Mouse (Mus musculus) gastrocnemius, postnatal 10 days (tissue): ENCODE results near the gene Ambra1. TPM values are rescaled to one million over a fixed set of nuclear protein-coding genes. Genes with fewer than 3 reads are reported as not detected.

Experiments used
- DNase-seq: peaks from one replicate; pipeline ENCODE4 v3.0.0; 2021; ENCODE audit warnings: mixed read lengths
- total RNA-seq, 2 experiments: library from RNA; stranded (reverse); gene quantifications; 2 replicates each; pipeline ENCODE4 v1.2.3; 2021

Ambra1 gene
- total RNA-seq, 2 experiments from 2014 or later, result 16.6 to 22.1 TPM

DNA sequence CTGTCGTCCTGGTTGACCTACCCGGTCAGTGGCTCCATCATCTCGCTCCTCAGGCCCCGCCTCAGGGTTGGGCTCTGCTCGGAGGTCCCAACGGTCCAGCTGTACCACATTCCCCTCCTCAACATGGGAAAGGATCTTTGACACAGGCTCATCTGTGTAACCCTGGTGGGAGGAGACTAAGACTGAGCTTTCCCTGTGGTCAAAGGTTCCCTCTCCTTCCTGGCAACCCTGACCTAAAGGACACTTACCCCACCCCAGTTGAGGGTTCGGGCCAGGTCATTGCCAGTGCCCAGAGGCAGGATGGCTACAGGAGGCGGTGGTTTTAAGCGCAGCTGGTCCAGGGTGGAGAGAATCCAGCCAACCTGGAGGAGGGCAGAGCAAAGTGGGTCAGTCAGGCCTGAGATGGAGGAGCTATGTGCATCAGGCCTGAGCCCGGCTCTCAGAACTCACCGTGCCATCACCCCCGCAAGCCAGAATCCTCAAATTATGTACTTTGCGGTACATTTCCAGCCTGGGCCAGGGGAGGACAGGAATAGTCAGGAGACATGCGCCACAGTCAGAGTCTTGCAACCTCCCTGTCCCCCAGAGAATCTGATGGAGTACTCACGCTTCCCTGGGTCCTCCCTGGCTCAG is 209.5 kb downstream of the Ambra1 start:
- no peak for DNase-seq

DNA sequence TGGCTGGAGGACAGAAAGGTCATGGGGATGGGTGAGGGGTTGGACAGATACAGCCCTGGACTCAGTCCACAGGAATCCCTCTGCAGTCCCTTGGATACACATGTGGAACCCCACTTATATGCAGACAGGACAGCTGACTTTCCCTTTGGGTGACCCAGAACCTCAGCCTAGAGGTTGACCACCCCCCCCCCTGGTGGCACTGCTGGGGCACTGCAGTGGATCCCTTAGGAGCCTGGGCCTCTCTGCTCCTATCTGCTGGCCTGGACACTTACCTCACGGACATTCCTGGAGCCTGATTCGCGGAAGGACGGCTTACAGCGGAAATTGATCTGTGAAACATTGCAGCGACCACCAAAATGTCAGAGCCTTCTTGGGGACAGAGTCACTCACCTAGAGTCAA is 212.4 kb downstream of the Ambra1 start:
- DNase-seq, result no peak

- peak; percentile 87 for DNase-seq
Measured at GRCm38 (mm10) chr2:91944170-91944950, 214.4 kb downstream of the Ambra1 start.

DNA sequence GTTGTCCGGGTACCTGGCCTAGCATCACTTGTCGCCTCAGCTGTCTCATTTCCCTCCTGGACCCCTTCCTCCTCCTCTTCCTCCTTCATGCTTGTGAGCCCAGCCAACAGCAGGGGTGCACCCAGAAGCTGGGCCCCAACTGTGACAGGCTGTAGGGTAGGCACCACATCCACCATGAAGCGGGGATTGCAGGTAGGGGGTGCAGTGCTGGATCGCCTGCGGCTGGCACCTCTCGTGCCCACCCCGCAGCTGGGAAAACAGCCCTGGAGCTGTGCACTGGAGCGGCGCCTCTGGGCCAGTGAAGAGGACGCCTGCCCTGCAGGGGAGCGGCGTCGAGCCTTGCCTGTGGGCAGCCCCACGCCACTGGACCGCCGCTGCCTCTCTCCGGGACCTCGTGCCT is 215.5 kb downstream of the Ambra1 start, which contains the start of gene Gm9821:
Gene Gm9821 (plus strand): TSS at position 221 of the 400 bp plus-strand sequence.
- DNase-seq, result no peak

DNA sequence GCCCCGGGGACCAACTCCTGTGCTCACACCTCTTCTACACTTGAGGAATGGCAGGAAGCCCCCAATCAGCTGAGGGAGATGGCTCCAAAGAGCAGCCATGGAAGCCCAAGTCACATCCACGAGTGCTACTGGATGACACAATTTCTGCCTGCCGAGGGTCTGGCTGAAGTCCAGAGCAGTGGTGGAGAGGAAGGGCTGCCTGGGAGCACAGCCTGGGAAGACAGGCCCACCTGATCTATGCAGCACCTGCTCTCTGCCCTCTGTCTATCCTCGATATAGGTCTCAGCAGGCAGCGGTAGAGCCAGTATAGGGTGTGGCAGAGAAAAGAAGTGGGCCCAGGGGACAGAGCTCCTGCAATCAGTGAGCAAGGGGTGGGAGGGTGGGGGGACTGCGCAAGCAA is 216.9 kb downstream of the Ambra1 start:
- DNase-seq, result peak; percentile 59

DNA sequence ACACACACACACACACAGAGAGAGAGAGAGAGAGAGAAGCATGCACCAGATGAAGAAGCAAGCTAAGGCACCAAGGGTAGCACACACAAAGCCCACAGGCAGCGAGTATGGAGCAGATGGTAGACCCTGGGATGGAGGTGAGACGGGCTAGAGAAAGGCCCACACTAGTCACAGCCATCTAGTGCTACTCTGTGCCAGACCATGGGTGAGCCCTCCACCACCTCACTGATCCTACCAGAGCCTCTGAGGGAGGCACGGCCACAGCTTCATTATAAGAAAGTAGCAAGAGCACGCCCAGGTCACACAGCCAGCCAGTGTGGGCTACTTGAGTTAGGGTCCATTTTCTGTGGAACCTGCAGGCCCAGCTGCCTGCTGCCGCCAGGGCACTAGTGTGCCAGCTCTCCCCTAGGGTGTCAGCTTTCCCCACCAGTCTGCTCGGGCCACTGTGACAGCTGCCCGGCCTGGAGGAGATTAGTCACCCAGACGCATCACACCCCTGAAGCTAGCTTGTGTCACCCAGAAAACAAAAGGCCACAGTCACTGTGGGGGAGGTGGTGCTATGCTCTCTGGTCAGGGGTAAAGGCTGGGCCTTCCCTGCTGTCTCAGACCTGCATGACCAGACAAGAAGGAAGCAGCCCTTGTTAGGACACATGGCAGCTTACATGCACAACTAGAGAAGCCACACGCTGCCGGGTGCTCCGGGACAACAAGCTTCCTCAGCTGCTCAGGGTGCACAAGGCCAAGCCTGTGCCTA is 217.6 kb downstream of the Ambra1 start:
- DNase-seq, result peak; percentile 51

- no peak for DNase-seq
Measured at GRCm38 (mm10) chr2:91948151-91948509, 218.2 kb downstream of the Ambra1 start.

DNA sequence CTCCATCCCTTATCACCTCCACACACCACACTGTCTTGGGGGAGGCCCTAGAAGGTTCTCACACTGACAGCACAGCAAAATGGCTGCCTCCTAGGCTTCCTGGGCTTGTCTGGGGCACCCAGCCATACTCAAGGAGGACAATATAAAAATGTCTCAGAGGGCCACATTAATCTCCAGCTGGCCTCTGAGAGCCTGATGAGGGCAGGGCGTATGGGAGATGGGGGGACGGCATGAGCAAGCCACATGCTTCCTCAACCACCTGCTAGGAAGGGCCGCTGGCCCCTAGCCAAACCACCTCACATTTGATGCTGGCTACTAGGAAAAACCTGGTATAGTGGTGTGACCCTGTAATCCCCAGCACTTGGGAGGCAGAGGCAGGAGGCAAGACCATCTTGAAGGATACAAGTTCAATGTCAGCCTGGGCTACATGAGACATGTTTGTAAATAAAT is 218.9 kb downstream of the Ambra1 start:
- peak; percentile 50 for DNase-seq

DNA sequence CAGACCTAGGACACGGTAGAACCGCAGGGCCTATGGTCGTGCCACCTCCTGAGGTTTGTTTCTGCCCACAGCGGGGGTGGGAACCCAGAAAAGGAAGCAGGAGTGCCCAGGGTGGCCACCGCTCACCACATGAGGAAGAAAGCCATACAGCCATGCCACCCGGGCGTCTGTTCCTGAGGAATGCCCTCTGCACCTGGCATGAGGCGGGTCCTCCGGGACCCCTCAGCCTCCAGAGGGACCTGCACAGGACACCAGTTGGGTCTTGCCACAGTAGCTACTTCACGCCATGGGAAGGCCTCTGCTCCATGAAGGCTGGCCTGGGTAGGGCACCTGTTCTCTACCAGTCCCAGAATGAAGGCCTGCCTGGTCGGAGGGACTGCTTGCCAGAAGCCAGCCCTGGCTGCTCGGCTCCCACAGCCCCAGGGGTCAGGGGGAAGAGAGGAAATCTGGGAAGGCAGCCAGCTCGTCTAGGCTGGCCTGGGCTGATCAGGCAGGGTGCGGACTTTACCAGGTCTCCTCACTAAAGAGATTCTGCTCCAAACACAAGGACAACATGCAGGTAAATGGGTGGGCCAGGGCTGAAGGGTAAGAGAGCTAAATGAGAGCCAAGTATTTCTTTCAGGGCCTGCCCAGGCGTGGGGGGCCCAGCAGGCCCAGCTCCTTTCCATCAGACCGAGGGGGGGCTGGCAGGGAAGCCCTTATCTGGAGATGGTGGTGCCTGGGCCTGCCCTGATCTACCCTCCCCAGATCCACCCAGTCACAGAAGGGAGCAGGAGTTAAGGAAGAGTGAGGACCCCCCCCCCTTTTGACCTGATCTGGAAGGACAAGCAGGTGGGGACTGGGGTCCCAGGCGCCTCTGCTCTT is 219.7 kb downstream of the Ambra1 start:
- peak; percentile 70 for DNase-seq

DNA sequence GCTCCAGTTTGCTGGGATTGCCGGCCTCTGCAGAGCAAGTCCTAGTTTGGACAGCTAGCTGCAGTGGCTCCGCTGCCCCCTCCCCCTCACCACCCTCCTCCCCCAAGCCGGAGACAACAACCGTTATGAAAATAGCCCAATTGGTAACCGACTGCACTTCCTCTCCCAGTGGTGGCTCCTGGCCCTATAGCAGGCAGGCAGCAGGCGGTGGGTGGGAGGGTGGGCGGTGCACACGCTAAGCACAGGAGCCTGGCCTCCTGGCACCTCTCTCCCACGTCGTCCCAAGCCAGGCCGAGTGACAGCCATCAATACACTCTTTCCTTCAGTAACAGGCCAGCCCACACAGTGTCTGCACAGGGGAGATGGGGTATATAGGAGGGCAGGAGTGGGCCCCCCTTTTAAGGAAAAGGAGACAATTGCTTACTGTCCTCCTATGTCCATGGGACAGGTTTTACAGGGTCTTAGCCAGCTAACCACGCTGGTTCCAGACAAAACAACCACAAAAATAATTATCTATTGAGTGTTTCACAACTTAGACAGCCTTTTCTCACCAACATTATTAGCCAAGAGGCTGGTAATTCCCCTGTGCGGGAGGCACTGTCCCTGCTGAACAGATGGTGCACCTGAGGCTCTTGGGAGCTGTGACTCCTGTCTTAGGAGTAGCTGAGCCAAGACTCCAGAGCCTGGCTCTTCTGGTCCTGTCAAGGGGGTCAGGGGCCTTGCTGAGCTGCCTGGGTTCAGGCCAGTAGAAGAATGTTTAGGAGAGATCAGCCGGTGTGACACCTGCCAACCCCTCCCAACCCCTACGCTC is 220.5 kb downstream of the Ambra1 start:
- peak; percentile 58 for DNase-seq

DNA sequence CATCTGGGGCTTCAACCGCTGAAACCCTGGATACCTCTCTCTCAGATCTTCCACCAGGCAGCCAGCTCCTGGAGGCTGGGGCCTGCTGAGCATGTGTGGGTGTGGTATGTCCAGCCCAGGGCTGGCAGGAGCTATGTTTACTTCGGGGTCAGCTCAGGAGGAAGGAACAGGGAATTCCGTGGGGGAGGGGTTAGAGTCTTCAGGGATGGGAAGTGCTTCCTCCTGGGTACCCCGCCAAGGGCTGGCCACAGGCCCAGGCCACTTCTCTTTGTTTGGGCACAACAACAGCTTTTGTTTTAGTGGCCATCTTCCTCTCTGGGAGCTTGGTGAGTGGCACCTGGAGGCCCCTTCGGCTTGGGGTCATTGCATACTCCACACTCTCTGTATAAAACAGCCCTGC is 223.9 kb downstream of the Ambra1 start:
- DNase-seq, result peak; percentile 53

GRCm38 (mm10) chr2:91955121-91955591 is 225.2 kb downstream of the Ambra1 start:
- no peak for DNase-seq

DNA sequence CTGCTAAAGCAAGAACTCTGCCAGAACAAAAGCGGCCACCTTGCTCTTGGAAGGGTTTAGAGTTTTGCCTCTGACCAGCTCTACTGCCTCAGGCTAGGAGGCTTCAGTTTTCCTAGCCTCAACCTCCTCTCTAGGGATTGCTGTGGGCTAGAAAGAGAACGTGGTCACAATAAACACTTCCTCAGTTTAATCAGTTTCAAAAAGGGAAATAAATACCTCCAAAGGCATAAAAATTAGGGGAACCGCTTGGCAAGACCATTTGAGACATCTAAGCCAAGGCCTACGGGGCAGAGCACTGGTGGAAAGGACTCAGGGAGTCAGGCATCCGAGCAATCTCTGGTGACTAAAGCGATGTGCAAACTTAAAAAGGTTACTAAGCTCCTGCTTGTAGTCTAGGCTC is 225.9 kb downstream of the Ambra1 start:
- DNase-seq, result no peak

GRCm38 (mm10) chr2:91957096-91957495 is 227.2 kb downstream of the Ambra1 start:
- DNase-seq, result no peak

DNA sequence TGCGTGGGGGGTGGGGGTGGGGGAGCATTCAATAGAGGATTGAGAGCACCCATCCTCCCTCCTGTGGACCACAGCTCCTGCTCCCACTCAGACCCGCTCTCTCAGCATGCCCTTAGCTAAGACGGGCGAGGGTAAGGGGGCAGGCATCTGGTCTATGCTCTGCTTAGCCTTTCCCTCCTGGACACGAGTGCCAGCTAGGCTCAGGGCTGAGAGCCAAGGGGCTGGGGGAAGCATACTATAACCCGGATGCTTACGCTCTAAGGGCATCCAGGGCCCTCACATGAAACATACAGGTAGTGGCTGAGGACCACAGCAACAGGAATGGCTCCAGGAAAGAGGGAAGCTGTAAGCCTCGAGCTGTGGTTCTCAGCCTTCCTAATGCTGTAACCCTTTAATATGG is 228.1 kb downstream of the Ambra1 start:
- DNase-seq, result no peak

- peak; percentile 72 for DNase-seq
Measured at GRCm38 (mm10) chr2:91958701-91959457, 228.9 kb downstream of the Ambra1 start.

DNA sequence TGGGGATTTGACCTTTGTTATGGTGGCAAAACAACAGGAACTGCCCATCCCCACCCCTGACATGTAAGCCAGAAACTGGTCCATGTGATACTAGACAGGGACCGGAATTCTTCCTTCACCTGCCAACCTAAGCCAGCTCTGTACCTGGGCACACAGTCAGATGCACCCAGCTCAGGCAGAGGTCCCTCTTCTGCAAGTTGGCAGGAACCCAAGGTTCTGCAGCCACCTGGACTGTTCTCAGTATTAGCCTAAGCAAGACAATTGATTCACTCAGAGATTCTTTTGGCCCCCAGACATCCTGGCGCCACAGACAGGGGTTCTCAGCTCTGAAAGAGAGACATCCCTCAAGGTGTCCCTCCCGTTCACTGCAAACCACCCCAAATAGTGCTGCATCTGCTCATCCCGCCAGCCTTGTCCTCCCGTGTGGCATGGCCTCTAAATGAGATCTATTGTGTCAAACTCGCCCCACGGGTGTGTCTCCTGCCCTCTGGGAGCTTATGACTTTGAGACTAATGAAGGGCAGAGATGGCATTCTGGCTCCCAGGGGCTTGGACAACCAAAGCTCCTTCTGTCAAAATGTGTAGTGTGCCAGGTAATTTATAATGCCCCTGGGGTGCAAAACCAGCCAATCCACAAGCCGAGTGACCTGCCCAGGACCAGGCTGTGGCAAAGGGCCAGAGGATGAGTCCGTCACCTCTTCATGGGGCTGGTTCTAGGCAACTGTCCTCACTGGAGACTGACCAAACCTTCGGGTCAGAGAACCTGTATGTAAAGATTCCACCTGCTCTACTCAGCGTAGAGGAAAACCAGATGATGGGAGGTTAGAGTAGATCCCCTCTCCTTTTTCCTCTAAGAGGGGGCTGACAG is 229.8 kb downstream of the Ambra1 start:
- DNase-seq, result no peak

DNA sequence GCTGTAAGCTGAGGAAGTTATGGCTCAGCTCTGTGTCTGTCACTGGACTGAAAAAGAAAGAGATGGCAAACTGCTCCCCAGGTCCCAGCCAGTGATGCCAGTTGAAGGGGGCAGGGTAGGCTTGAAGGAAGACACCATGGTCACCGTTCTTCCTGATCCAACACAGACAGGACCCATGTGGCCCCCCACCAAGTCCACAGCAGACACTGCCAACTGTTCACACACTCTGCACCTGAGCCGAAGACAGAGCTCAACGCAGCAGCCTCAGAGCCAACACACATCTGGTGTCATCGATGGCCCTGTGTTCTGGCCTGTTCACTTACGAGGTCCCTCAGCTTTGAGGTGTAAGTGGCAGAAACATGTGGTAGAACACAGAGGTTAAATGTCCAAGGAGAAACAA is 230.5 kb downstream of the Ambra1 start:
- no peak for DNase-seq
